Mouse (Mus musculus) myocyte (in vitro differentiated cells): Measurements from ENCODE around the gene Polr2e. TPM values are rescaled to one million over a fixed set of nuclear protein-coding genes. Genes with fewer than 3 reads are reported as not detected.
"Not testable (repeated sequence)": the region's sequence is repeated elsewhere in the genome, so short reads cannot be mapped to it uniquely, and the experiment has no call there.

ENCODE experiments used
- H3K27me3 ChIP-seq: one replicate; pipeline ENCODE4 v1.6.1; 2011; ENCODE audit not compliant: control insufficient read depth, insufficient read depth, insufficient read length
- H3K36me3 ChIP-seq: one replicate; pipeline ENCODE4 v1.6.1; 2011; ENCODE audit not compliant: control insufficient read depth, insufficient read depth
- H3K4me2 ChIP-seq: one replicate; pipeline ENCODE4 v1.6.1; 2011; ENCODE audit warnings: low read depth, control low read depth
- H3K4me3 ChIP-seq: one replicate; pipeline ENCODE4 v1.5.1; 2011; ENCODE audit warnings: mild to moderate bottlenecking, control low read depth, moderate library complexity
- H3K79me2 ChIP-seq: one replicate; pipeline ENCODE4 v1.6.1; 2011; ENCODE audit not compliant: control insufficient read depth, insufficient read depth
- H3ac ChIP-seq: one replicate; pipeline ENCODE4 v1.6.1; 2011; ENCODE audit not compliant: control insufficient read depth, insufficient read length
- CEBPB ChIP-seq: IDR thresholded peaks from 2 replicates; pipeline ENCODE4 v1.6.1; 2011; ENCODE audit warnings: mild to moderate bottlenecking, moderate library complexity; ENCODE audit not compliant: poor library complexity, insufficient read depth, severe bottlenecking
- E2F4 ChIP-seq: IDR thresholded peaks from one replicate; pipeline ENCODE4 v1.6.1; 2011; ENCODE audit warnings: mild to moderate bottlenecking, control low read depth, moderate library complexity; ENCODE audit not compliant: insufficient read depth
- MAX ChIP-seq: IDR thresholded peaks from one replicate; pipeline ENCODE4 v1.6.1; 2011; ENCODE audit warnings: low read depth, mild to moderate bottlenecking, control low read depth
- MYOD1 ChIP-seq, 3 experiments: IDR thresholded peaks; one replicate each; pipeline ENCODE4 v1.6.1; 2011; ENCODE audit warnings: control low read depth in 2 of 3, low read depth in 2 of 3, mild to moderate bottlenecking in 2 of 3, moderate library complexity in 1 of 3; ENCODE audit not compliant: insufficient read length in 2 of 3, control insufficient read depth in 1 of 3
- MYOG ChIP-seq, 3 experiments: IDR thresholded peaks; one replicate each; pipeline ENCODE4 v1.6.1; 2011; ENCODE audit warnings: control low read depth in 2 of 3, low read depth in 2 of 3, mild to moderate bottlenecking in 2 of 3; ENCODE audit not compliant: insufficient read length in 2 of 3, control insufficient read depth in 1 of 3, insufficient read depth in 1 of 3
- POLR2A ChIP-seq: IDR thresholded peaks from one replicate; pipeline ENCODE4 v1.6.1; 2011; ENCODE audit warnings: low read depth, mild to moderate bottlenecking, control low read depth, moderate library complexity; ENCODE audit not compliant: insufficient read length
- POLR2AphosphoS2 ChIP-seq: IDR thresholded peaks from one replicate; pipeline ENCODE4 v1.6.1; 2011; ENCODE audit warnings: low read depth, control low read depth; ENCODE audit not compliant: insufficient read length
- REST ChIP-seq: IDR thresholded peaks from one replicate; pipeline ENCODE4 v1.6.1; 2011; ENCODE audit warnings: mild to moderate bottlenecking, control low read depth, moderate library complexity; ENCODE audit not compliant: insufficient read depth, insufficient read length
- SRF ChIP-seq: IDR thresholded peaks from one replicate; pipeline ENCODE4 v1.6.1; 2011; ENCODE audit warnings: low read depth; ENCODE audit not compliant: control insufficient read depth, insufficient read length
- TCF12 ChIP-seq: IDR thresholded peaks from one replicate; pipeline ENCODE4 v1.6.1; 2011; ENCODE audit warnings: mild to moderate bottlenecking, control low read depth; ENCODE audit not compliant: poor library complexity, insufficient read depth, severe bottlenecking
- TCF3 ChIP-seq: IDR thresholded peaks from one replicate; pipeline ENCODE4 v1.6.1; 2011; ENCODE audit warnings: low read depth, control low read depth; ENCODE audit not compliant: insufficient read length
- USF1 ChIP-seq: IDR thresholded peaks from one replicate; pipeline ENCODE4 v1.6.1; 2011; ENCODE audit warnings: low read depth, mild to moderate bottlenecking, control low read depth, moderate library complexity
- polyA plus RNA-seq: library from polyadenylated mRNA; unstranded; fragments of >200 nt; fragmentation: generic; extraction: Trizol; gene quantifications from one replicate; pipeline ENCODE4 v1.2.1, GENCODE M21; 2012; ENCODE audit warnings: missing spikeins

Gene Polr2e
- polyA plus RNA-seq, 1 experiment = 209 TPM

DNA sequence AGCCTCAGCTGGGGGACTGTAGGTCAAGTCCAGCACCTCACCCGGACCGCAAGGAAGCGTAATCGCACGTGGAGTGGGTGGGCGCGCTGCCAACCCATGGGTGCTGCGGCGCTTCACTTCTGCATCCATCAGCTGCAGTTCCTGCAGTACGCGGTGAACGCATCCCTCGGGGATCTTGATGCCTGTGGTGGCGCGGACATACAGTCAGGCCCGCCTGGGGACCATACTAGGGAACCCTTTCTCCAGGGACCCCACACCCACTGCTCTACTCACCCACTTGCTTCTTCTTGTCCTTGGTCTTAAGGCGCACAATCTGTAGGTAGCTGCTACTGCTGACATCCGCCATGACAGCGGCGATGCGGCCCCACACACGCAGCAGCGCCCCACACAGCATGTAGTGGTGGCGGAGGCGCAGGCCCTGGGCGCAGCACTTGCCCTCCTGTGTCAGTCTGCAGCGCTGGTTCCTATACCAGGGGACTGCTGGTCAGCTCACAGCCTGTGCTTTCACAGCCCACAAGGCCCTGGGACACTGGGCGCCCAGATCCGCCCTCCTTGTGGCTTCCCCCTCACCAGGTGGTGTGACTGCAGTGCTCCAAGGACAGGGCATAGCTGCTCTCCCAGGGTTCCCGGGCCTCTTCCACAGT, 18.2 kb upstream of the Polr2e start:
- Histone ChIP-seq H3K79me2 (peaks cover 23% of the 10 kb centered on the region), H3K4me2 (no peak overlapping the region), H3K4me3 (no peak overlapping the region), H3K27me3 (no peaks in the 10 kb centered on the region), H3ac (no peak overlapping the region), H3K36me3 (peaks cover 11% of the 10 kb centered on the region)
- peak; percentile 37 for TF ChIP-seq POLR2A
- no peak for TF ChIP-seq E2F4
- peak; percentile 65 for TF ChIP-seq POLR2AphosphoS2

DNA sequence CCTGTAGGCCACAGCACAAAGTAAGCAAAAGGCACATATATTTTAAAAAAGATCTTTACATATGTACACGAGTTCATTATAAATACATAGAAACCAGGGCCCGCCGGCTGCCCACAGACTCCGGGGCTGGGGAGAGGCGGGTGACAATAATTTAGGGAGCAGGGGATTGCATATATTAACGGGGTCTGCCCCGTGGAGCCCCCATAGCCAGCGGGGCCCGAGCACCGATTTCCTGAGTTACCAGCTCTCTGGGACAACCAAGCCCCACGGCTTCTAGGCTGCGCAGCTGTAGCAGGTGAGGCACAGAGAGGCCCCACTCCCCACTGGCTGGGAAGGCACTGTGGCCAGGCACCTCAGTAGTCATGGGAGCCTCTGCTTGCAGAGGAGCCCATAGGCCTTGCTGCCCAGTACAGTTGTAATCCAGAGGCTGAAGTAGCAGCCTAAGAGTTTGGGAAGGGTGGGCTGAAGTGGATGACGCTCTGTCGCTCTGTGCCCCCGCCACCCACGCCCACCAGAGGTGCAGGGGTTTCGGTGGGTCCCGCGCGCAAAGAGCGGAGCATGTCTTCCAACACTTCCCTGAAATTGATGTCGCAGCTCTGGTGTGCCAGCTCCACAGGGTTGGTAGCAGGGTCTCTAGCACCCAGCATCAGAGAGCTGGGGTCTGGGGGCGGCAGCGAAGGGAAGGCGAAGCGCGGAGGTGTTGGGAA, 17.5 kb upstream of the Polr2e start:
- no peak overlapping the region for H3ac ChIP-seq
- H3K79me2 ChIP-seq = peaks cover 23% of the 10 kb centered on the region
- H3K36me3 ChIP-seq = peaks cover 11% of the 10 kb centered on the region
- no peak overlapping the region for H3K4me2 ChIP-seq
- H3K4me3 ChIP-seq = no peak overlapping the region
- no peaks in the 10 kb centered on the region for H3K27me3 ChIP-seq
- TF ChIP-seq MYOD1 (IDR thresholded peaks at IDR 0.05; ENCODE audit: control insufficient read depth in 1 of 3, insufficient read length in 2 of 3, low read depth in 2 of 3) = no peak
- TF ChIP-seq TCF12 = no peak
- TF ChIP-seq CEBPB = no peak
- TF ChIP-seq MYOG (IDR thresholded peaks at IDR 0.05; ENCODE audit: control insufficient read depth in 1 of 3, insufficient read depth in 1 of 3, insufficient read length in 2 of 3, low read depth in 2 of 3) = no peak
- no peak for TF ChIP-seq USF1
- peak; percentile 88 for TF ChIP-seq POLR2AphosphoS2
- no peak for TF ChIP-seq SRF
- TF ChIP-seq REST = no peak
- TF ChIP-seq POLR2A = peak; percentile 59
- no peak for TF ChIP-seq E2F4
- TF ChIP-seq TCF3 = no peak
- no peak for TF ChIP-seq MAX

DNA sequence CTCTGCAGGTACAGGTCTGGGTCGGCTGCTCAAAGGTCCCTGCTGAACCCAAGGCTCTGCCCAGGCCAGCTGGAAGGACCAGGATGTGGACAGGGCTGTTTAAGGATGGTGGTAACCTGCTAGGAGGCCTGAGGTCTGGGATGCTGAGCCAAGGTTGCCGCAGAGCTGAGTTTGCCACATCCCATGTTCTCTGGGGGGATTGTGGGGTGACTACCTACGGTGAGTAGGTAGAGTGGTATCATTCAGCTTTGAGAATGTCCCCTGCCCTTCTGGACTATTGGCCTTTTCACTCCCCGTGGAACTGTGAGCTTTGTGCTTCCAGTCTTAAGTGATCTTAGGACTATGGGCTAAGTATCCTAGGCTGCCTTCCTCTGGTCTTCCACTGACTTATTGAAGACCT, 16.9 kb upstream of the Polr2e start:
- Histone ChIP-seq H3K4me2 (no peak overlapping the region), H3ac (no peak overlapping the region), H3K36me3 (peaks cover 11% of the 10 kb centered on the region), H3K79me2 (peaks cover 23% of the 10 kb centered on the region), H3K27me3 (no peaks in the 10 kb centered on the region), H3K4me3 (no peak overlapping the region)
- TF ChIP-seq REST = no peak
- peak; percentile 36 for TF ChIP-seq POLR2A
- TF ChIP-seq CEBPB = no peak
- TF ChIP-seq E2F4 = no peak
- peak; percentile 76 for TF ChIP-seq POLR2AphosphoS2
- TF ChIP-seq MYOG (IDR thresholded peaks at IDR 0.05; ENCODE audit: control insufficient read depth in 1 of 3, insufficient read depth in 1 of 3, insufficient read length in 2 of 3, low read depth in 2 of 3) = no peak
- TF ChIP-seq TCF12 = no peak
- TF ChIP-seq TCF3 = no peak
- TF ChIP-seq MAX = no peak
- no peak for TF ChIP-seq SRF
- no peak for TF ChIP-seq MYOD1 (IDR thresholded peaks at IDR 0.05; ENCODE audit: control insufficient read depth in 1 of 3, insufficient read length in 2 of 3, low read depth in 2 of 3)
- TF ChIP-seq USF1 = no peak

DNA sequence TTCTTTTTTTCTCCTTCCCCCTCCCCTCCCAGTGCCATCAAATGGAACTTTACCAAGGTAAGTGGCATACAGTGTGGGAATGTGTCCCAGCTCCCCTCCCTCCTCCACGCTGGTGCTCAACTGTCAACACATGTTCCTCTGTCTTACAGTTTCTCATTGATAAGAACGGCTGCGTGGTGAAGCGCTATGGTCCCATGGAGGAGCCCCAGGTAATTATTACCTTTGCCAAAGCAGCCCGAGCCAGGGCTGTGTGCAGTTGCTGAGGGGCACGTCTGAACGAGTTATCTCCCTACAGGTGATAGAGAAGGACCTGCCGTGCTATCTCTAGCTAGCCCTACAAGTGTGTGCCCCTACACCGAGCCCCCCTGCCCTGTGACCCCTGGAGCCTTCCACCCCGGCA, 16.3 kb upstream of the Polr2e start:
- Histone ChIP-seq H3K4me3 (peak overlapping the region; percentile 96), H3ac (no peak overlapping the region), H3K4me2 (peak overlapping the region; percentile 91), H3K36me3 (peaks cover 11% of the 10 kb centered on the region), H3K27me3 (no peaks in the 10 kb centered on the region), H3K79me2 (peaks cover 23% of the 10 kb centered on the region)
- no peak for TF ChIP-seq USF1
- TF ChIP-seq REST = no peak
- peak; percentile 5 for TF ChIP-seq POLR2AphosphoS2
- no peak for TF ChIP-seq MYOG (IDR thresholded peaks at IDR 0.05; ENCODE audit: control insufficient read depth in 1 of 3, insufficient read depth in 1 of 3, insufficient read length in 2 of 3, low read depth in 2 of 3)
- no peak for TF ChIP-seq SRF

DNA sequence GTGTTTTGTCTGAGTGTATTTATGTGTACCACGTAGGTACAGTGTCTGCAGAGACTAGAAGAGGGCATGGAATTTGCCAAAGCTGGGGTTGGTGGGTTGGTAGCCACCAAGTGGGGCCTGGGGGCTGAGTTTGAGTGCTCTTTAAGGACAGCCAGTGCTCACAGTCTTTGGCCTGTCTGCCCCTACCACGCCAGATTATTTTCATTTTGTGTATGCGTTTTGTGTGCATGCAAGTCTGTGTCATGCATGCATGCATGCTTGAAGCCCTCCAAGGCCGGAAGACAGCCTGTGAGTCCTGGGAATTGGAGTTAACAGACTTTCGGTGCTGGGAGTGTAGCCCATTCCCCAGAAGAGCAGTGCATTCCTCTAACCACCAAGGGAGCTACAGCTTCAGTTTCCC, 15.8 kb upstream of the Polr2e start:
- Histone ChIP-seq H3K4me2 (peak overlapping the region; percentile 91), H3K4me3 (peak overlapping the region; percentile 96), H3K27me3 (no peaks in the 10 kb centered on the region), H3K79me2 (peaks cover 23% of the 10 kb centered on the region), H3ac (no peak overlapping the region), H3K36me3 (peaks cover 11% of the 10 kb centered on the region)
- TF ChIP-seq POLR2AphosphoS2 (peak; percentile 55), CEBPB (no peak)

DNA sequence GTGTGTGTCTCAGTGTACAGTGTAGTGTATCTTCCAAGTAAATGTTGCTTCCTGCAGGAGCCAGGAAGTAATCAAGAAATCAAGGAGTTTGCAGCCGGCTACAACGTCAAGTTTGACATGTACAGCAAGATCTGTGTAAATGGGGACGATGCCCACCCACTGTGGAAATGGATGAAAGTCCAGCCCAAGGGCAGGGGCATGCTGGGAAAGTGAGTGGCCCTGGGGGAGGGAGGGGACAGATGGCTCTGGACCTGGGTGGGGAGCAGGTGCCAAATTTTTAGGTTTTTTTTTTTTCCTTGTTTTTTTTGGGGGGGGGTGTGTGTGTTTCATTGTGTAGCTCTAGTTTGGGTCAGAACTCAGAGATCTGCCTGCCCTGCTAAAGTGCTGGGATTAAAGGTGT, 15.3 kb upstream of the Polr2e start:
- peaks cover 23% of the 10 kb centered on the region for H3K79me2 ChIP-seq
- H3K36me3 ChIP-seq = peaks cover 11% of the 10 kb centered on the region
- not testable (repeated sequence) for H3K27me3 ChIP-seq
- H3ac ChIP-seq = peak overlapping the region; percentile 71
- peak overlapping the region; percentile 91 for H3K4me2 ChIP-seq
- H3K4me3 ChIP-seq = peak overlapping the region; percentile 96
